Mouse (Mus musculus) kidney, embryonic 15.5 days (tissue): ENCODE data around the gene Tigd2. TPM values are rescaled to one million over a fixed set of nuclear protein-coding genes. Genes with fewer than 3 reads are reported as not detected.
"Not testable (repeated sequence)": the region's sequence is repeated elsewhere in the genome, so short reads cannot be mapped to it uniquely, and the experiment has no call there.

Experiments used
- ATAC-seq: fragments of 200-750 bp; cut with Nextera tagmentation; replicated peaks from 2 replicates; pipeline ENCODE4 v1.8.0; 2017; ENCODE audit warnings: moderate TSS enrichment; ENCODE audit not compliant: low FRiP score
- H3K27ac ChIP-seq: fragments of 300-500 bp; sonication (generic); 2 replicates; pipeline ENCODE4 v1.5.1; 2015; ENCODE audit warnings: mild to moderate bottlenecking, inconsistent platforms
- H3K27me3 ChIP-seq: fragments of 300-500 bp; sonication (generic); 2 replicates; pipeline ENCODE4 v1.6.1; 2015; ENCODE audit warnings: inconsistent platforms
- H3K36me3 ChIP-seq: fragments of 300-500 bp; sonication (generic); 2 replicates; pipeline ENCODE4 v1.6.1; 2015; ENCODE audit warnings: inconsistent platforms
- H3K4me1 ChIP-seq: fragments of 300-500 bp; sonication (generic); 2 replicates; pipeline ENCODE4 v1.6.1; 2015; ENCODE audit warnings: inconsistent platforms
- H3K4me2 ChIP-seq: fragments of 300-500 bp; sonication (generic); 2 replicates; pipeline ENCODE4 v1.6.1; 2015; ENCODE audit warnings: moderate library complexity, mild to moderate bottlenecking, inconsistent platforms
- H3K4me3 ChIP-seq: fragments of 300-500 bp; sonication (generic); replicated peaks from 2 replicates; pipeline ENCODE4 v1.5.1; 2015; ENCODE audit warnings: mild to moderate bottlenecking, inconsistent platforms
- H3K9ac ChIP-seq: fragments of 300-500 bp; sonication (generic); 2 replicates; pipeline ENCODE4 v1.6.1; 2015; ENCODE audit warnings: mild to moderate bottlenecking, inconsistent platforms
- H3K9me3 ChIP-seq: fragments of 300-500 bp; sonication (generic); replicated peaks from 2 replicates; pipeline ENCODE4 v1.6.1; 2016; ENCODE audit warnings: inconsistent platforms
- WGBS: fragments of 180-500 bp; shearing (Covaris S2); methylation state at CpG from one replicate; pipeline ENCODE4 v1.1.7; 2015; ENCODE audit warnings: mixed read lengths; 5-methylcytosine and 5-hydroxymethylcytosine counted together
- polyA plus RNA-seq: library from polyadenylated mRNA; unstranded; fragments of >200 nt; fragmentation: Nextera tagmentation; extraction: Ambion mirVana; gene quantifications from 2 replicates; pipeline ENCODE4 v1.2.1, GENCODE M21; 2015

Tigd2 gene
- polyA plus RNA-seq, result 10.3 and 10.4 TPM in 2 replicates

GRCm38 (mm10) chr6:59208685-59209298 is at the start of gene Tigd2:
TSS of gene Tigd2 (plus strand) at chr6:59208870.
- Histone ChIP-seq H3K4me3 (peak within 1 kb of the TSS; percentile 86), H3K4me2 (peak within 1 kb of the TSS; percentile 67), H3K27ac (peak within 1 kb of the TSS; percentile 89), H3K27me3 (no peaks in the 10 kb centered on the region), H3K9ac (peak within 1 kb of the TSS; percentile 75), H3K9me3 (no peaks in the 10 kb centered on the region), H3K36me3 (peaks cover 11% of the 10 kb centered on the region; the same call in 1 of the 2 replicates), H3K4me1 (peaks cover 8% of the 10 kb centered on the region; the same call in 1 of the 2 replicates)
- ATAC-seq, result peak; percentile 97
- under 1% methylated on average over 62 of the region's 62 CpGs for WGBS

- Histone ChIP-seq H3K4me2 (no peak overlapping the region), H3K4me1 (no peaks in the 10 kb centered on the region), H3K9me3 (no peaks in the 10 kb centered on the region), H3K4me3 (no peak overlapping the region), H3K27me3 (no peaks in the 10 kb centered on the region), H3K27ac (no peak overlapping the region), H3K9ac (no peak overlapping the region), H3K36me3 (no peaks in the 10 kb centered on the region)
- WGBS, result 84% methylated on average over 4 of the region's 4 CpGs
- ATAC-seq, result no peak
Measured at GRCm38 (mm10) chr6:59161801-59162478, 46.7 kb upstream of the Tigd2 start.

GRCm38 (mm10) chr6:59162887-59163286 is 45.8 kb upstream of the Tigd2 start:
- H3K9me3 ChIP-seq, result no peaks in the 10 kb centered on the region
- no peaks in the 10 kb centered on the region for H3K27me3 ChIP-seq
- no peak overlapping the region for H3K4me3 ChIP-seq
- no peak for ATAC-seq
- H3K9ac ChIP-seq, result no peak overlapping the region
- no peak overlapping the region for H3K4me2 ChIP-seq
- no peaks in the 10 kb centered on the region for H3K36me3 ChIP-seq
- H3K27ac ChIP-seq, result no peak overlapping the region
- no peaks in the 10 kb centered on the region for H3K4me1 ChIP-seq
- 85% methylated on average over 2 of the region's 2 CpGs for WGBS

GRCm38 (mm10) chr6:59163407-59163806 is 45.3 kb upstream of the Tigd2 start:
- no peak overlapping the region for H3K9ac ChIP-seq
- 86% methylated on average over 3 of the region's 3 CpGs for WGBS
- no peak overlapping the region for H3K27ac ChIP-seq
- no peak overlapping the region for H3K4me2 ChIP-seq
- no peaks in the 10 kb centered on the region for H3K36me3 ChIP-seq
- H3K9me3 ChIP-seq, result no peaks in the 10 kb centered on the region
- H3K4me3 ChIP-seq, result no peak overlapping the region
- ATAC-seq, result no peak
- H3K4me1 ChIP-seq, result no peaks in the 10 kb centered on the region
- H3K27me3 ChIP-seq, result no peaks in the 10 kb centered on the region

GRCm38 (mm10) chr6:59168939-59169338 is 39.7 kb upstream of the Tigd2 start:
- H3K4me1 ChIP-seq, result no peaks in the 10 kb centered on the region
- H3K27me3 ChIP-seq, result no peaks in the 10 kb centered on the region
- H3K4me2 ChIP-seq, result no peak overlapping the region
- ATAC-seq, result no peak
- no peaks in the 10 kb centered on the region for H3K36me3 ChIP-seq
- H3K9ac ChIP-seq, result no peak overlapping the region
- H3K27ac ChIP-seq, result no peak overlapping the region
- H3K4me3 ChIP-seq, result no peak overlapping the region
- no peaks in the 10 kb centered on the region for H3K9me3 ChIP-seq
- WGBS, result 27% methylated on average over 2 of the region's 2 CpGs

GRCm38 (mm10) chr6:59171230-59171629 is 37.4 kb upstream of the Tigd2 start:
- no peaks in the 10 kb centered on the region for H3K4me1 ChIP-seq
- WGBS, result 51% methylated on average over 3 of the region's 3 CpGs
- ATAC-seq, result no peak
- no peaks in the 10 kb centered on the region for H3K9me3 ChIP-seq
- H3K36me3 ChIP-seq, result no peaks in the 10 kb centered on the region
- no peaks in the 10 kb centered on the region for H3K27me3 ChIP-seq
- H3K27ac ChIP-seq, result no peak overlapping the region
- no peak overlapping the region for H3K9ac ChIP-seq
- H3K4me3 ChIP-seq, result no peak overlapping the region
- H3K4me2 ChIP-seq, result no peak overlapping the region

GRCm38 (mm10) chr6:59173940-59174339 is 34.7 kb upstream of the Tigd2 start:
- 79% methylated on average over 1 of the region's 1 CpGs for WGBS
- no peak overlapping the region for H3K9ac ChIP-seq
- no peak overlapping the region for H3K4me3 ChIP-seq
- H3K4me2 ChIP-seq, result no peak overlapping the region
- no peak for ATAC-seq
- H3K27me3 ChIP-seq, result no peaks in the 10 kb centered on the region
- no peaks in the 10 kb centered on the region for H3K4me1 ChIP-seq
- no peaks in the 10 kb centered on the region for H3K9me3 ChIP-seq
- no peaks in the 10 kb centered on the region for H3K36me3 ChIP-seq
- H3K27ac ChIP-seq, result no peak overlapping the region

GRCm38 (mm10) chr6:59178051-59178450 is 30.6 kb upstream of the Tigd2 start:
- Histone ChIP-seq H3K27ac (no peak overlapping the region), H3K9me3 (no peaks in the 10 kb centered on the region), H3K36me3 (no peaks in the 10 kb centered on the region), H3K27me3 (no peaks in the 10 kb centered on the region), H3K4me3 (no peak overlapping the region), H3K4me2 (no peak overlapping the region), H3K9ac (no peak overlapping the region), H3K4me1 (no peaks in the 10 kb centered on the region)
- 85% methylated on average over 3 of the region's 3 CpGs for WGBS
- ATAC-seq, result no peak

GRCm38 (mm10) chr6:59180376-59180996 is 28.2 kb upstream of the Tigd2 start:
- no peak overlapping the region for H3K4me3 ChIP-seq
- peak; percentile 90 for ATAC-seq
- H3K9me3 ChIP-seq, result no peaks in the 10 kb centered on the region

GRCm38 (mm10) chr6:59185010-59185699 is 23.5 kb upstream of the Tigd2 start:
- Histone ChIP-seq H3K4me1 (no peaks in the 10 kb centered on the region), H3K9ac (no peak overlapping the region), H3K4me2 (peak overlapping the region; percentile 7; the same call in 1 of the 2 replicates), H3K27me3 (no peaks in the 10 kb centered on the region), H3K9me3 (no peaks in the 10 kb centered on the region), H3K27ac (no peak overlapping the region), H3K4me3 (no peak overlapping the region), H3K36me3 (no peaks in the 10 kb centered on the region)
- no peak for ATAC-seq
- WGBS, result 59% methylated on average over 13 of the region's 13 CpGs

More at GRCm38 (mm10) chr6:59180376-59180996, 28.2 kb upstream of the Tigd2 start:
- H3K27me3 ChIP-seq, result no peaks in the 10 kb centered on the region
- H3K36me3 ChIP-seq, result no peaks in the 10 kb centered on the region
- no peak overlapping the region for H3K9ac ChIP-seq
- WGBS, result 44% methylated on average over 7 of the region's 7 CpGs
- H3K4me2 ChIP-seq, result no peak overlapping the region
- H3K4me1 ChIP-seq, result no peaks in the 10 kb centered on the region
- H3K27ac ChIP-seq, result no peak overlapping the region

- Histone ChIP-seq H3K27ac (no peak overlapping the region), H3K36me3 (no peaks in the 10 kb centered on the region), H3K27me3 (no peaks in the 10 kb centered on the region), H3K9me3 (no peaks in the 10 kb centered on the region), H3K9ac (no peak overlapping the region), H3K4me2 (no peak overlapping the region), H3K4me3 (no peak overlapping the region), H3K4me1 (no peaks in the 10 kb centered on the region)
- ATAC-seq, result no peak
- WGBS, result 71% methylated on average over 1 of the region's 1 CpGs
Measured at GRCm38 (mm10) chr6:59190006-59190405, 18.7 kb upstream of the Tigd2 start.

- H3K27ac ChIP-seq, H3K4me3 ChIP-seq, ATAC-seq, H3K9me3 ChIP-seq, H3K4me2 ChIP-seq, H3K27me3 ChIP-seq, H3K4me1 ChIP-seq, H3K36me3 ChIP-seq, H3K9ac ChIP-seq: not testable (repeated sequence)
- WGBS, result 78% methylated on average over 3 of the region's 3 CpGs
Measured at GRCm38 (mm10) chr6:59194518-59194917, 14.2 kb upstream of the Tigd2 start.
